ENCODE assay signal across 27 mouse cellular contexts in the genomic region with DNA sequence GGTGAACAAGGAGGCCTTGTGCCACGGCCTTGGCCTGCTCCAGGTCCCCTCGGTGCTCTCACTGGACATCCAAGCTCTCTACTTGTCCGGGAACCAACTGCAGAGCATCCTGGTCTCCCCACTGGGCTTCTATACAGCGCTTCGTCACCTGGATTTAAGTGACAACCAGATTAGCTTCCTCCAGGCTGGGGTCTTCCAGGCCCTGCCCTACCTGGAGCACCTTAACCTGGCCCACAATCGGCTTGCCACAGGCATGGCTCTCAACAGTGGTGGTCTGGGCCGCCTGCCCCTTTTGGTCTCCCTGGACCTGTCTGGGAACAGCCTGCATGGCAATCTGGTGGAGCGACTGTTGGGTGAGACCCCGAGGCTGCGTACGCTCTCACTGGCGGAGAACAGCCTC. TPM values are rescaled to one million over a fixed set of nuclear protein-coding genes. Genes with fewer than 3 reads are reported as not detected.
"Had no signal": no experiment of that assay in that cellular context is flagged by ENCODE, and none has a peak within 500 bp of the region (broad histone marks: within the 10 kb centered on the region; RNA-seq: fewer than 3 reads in every experiment).

No protein-coding gene starts in this region.

- H3K9me3 ChIP-seq: midbrain, embryonic 10.5 days; midbrain, embryonic 12.5 days; neural tube, embryonic 13.5 days; neural tube, embryonic 15.5 days had no signal

- ATAC-seq: midbrain, embryonic 16.5 days had no signal

- H3K27me3 ChIP-seq: midbrain, embryonic 12.5 days; neural tube, embryonic 13.5 days; neural tube, embryonic 15.5 days had no signal

- H3K27ac ChIP-seq: macrophage; midbrain, embryonic 10.5 days; midbrain, embryonic 12.5 days; neural tube, embryonic 13.5 days; neural tube, embryonic 15.5 days had no signal

- DNase-seq: lung, adult 18-20 months; lung, embryonic 14.5 days; lung, postnatal 10 days; lung, postnatal 36 days; midbrain, embryonic 14.5 days; retina, postnatal 1 day; right cerebral cortex, adult 18-20 months; right cerebral cortex, postnatal 25 days; right cerebral cortex, postnatal 4 days; spleen, adult 18-20 months; thymus, adult 18-20 months; thymus, postnatal 14 days; thymus, postnatal 36 days had no signal

- H3K4me2 ChIP-seq: lung, embryonic 14.5 days; midbrain, embryonic 12.5 days; neural tube, embryonic 13.5 days; neural tube, embryonic 15.5 days had no signal

- H3K4me3 ChIP-seq: midbrain, embryonic 10.5 days; midbrain, embryonic 12.5 days; myocyte; neural tube, embryonic 13.5 days; neural tube, embryonic 15.5 days had no signal

- H3K9ac ChIP-seq: lung, embryonic 14.5 days; midbrain, embryonic 12.5 days; neural tube, embryonic 13.5 days; neural tube, embryonic 15.5 days had no signal

- H3K36me3 ChIP-seq: midbrain, embryonic 10.5 days; midbrain, embryonic 12.5 days; neural tube, embryonic 13.5 days; neural tube, embryonic 15.5 days had no signal

RNA-seq across cellular contexts. Expression of a gene that starts 9.0 kb away (rescaled TPM):
- total RNA-seq: megakaryocyte-erythroid progenitor cell, adult 5-6 weeks had no signal

RNA-seq across cellular contexts. Expression of a gene that starts 57.9 kb away (rescaled TPM):
- total RNA-seq: megakaryocyte progenitor cell, adult 5-6 weeks; megakaryocyte-erythroid progenitor cell, adult 5-6 weeks had no signal
- polyA plus RNA-seq: lung, embryonic 14.5 days; lung, embryonic 16.5 days; macrophage; midbrain, embryonic 10.5 days; midbrain, embryonic 12.5 days; midbrain, embryonic 14.5 days; myocyte; neural tube, embryonic 11.5 days; neural tube, embryonic 13.5 days; small intestine, adult 2 months; stomach, embryonic 14.5 days; thymus, postnatal 0 days had no signal
